In the genomic region with DNA sequence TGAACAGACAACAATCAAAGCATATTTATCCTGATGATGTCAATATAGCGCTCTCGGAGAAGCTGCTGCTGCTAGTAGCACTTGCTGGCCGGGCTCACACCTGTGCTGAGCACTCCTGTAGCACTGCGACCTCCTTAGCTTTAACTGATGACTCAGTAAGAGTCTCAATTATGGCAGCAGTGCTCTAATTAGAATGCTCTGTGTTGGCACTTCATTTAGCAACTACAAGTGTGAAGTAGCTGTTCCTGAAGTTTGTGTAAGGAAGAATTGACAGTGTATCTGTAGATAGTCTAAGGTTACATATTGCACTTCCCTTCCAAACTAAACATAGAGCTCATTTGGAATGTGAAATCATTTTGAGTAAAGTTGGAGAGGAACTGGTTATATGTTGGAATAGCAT, we compare ENCODE assay signal across 30 mouse cellular contexts. TPM values are rescaled to one million over a fixed set of nuclear protein-coding genes. Genes with fewer than 3 reads are reported as not detected.
DNase-seq lines count a peak whose midpoint lies in the region; ATAC-seq and TF ChIP-seq lines count a peak whose summit lies in the region.
"Had no signal": no experiment of that assay in that cellular context is flagged by ENCODE, and none has a peak within 500 bp of the region (broad histone marks: within the 10 kb centered on the region; RNA-seq: fewer than 3 reads in every experiment).

No protein-coding gene starts in this region.

- peak overlapping the region; percentile 30; the same call in 1 of the 2 replicates for H3K27ac ChIP-seq in liver, postnatal 0 days (ENCODE audit: low read depth)
- no peak overlapping the region; the same call in 1 of the 2 replicates for H3K27ac ChIP-seq in liver, embryonic 12.5 days
- 0 out of 2 replicates have a peak overlapping the region, but pooled peaks have one; percentile 24 for H3K27ac ChIP-seq in bone marrow, adult 2 months (ENCODE audit: control insufficient read depth, insufficient read depth, low read depth, low read length, poor library complexity)
- H3K27ac ChIP-seq: forebrain, embryonic 15.5 days; hindbrain, embryonic 10.5 days; hindbrain, embryonic 15.5 days; kidney, postnatal 0 days; limb, embryonic 13.5 days; midbrain, embryonic 13.5 days; stomach, embryonic 15.5 days had no signal

- peak; percentile 17 to 46 for DNase-seq in frontal cortex, adult 2 months (ENCODE audit: extremely low spot score in 1 of 2, low spot score in 1 of 2)
- no peak for DNase-seq in frontal cortex, postnatal 14 days (ENCODE audit: low spot score in 2 of 2)
- no peak for DNase-seq in liver, postnatal 0 days
- peak; percentile 8 for DNase-seq in brain, embryonic 14.5 days (ENCODE audit: low read depth)
- no peak for DNase-seq in cerebellum, postnatal 10 days
- DNase-seq: adrenal gland, postnatal 25 days; cerebellum, adult 8-10 months; cerebellum, postnatal 36 days; gastrocnemius, postnatal 10 days; heart, postnatal 14 days; kidney, adult 8-10 months; kidney, postnatal 4 days; layer of hippocampus, postnatal 36 days; lung, adult 18-20 months; lung, postnatal 4 days; thymus, postnatal 25 days had no signal

- no peak for ATAC-seq in liver, postnatal 0 days
- no peak for ATAC-seq in liver, embryonic 12.5 days
- ATAC-seq: CD4-positive, CD25-positive, alpha-beta regulatory T cell, adult 4 months; forebrain, embryonic 15.5 days; inflammation-experienced regulatory T-cells, adult 6 months; lung, postnatal 0 days; midbrain, embryonic 13.5 days had no signal

- no peak overlapping the region for H3K9ac ChIP-seq in liver, postnatal 0 days (replicated peaks)
- H3K9ac ChIP-seq in liver, embryonic 12.5 days, result no peak overlapping the region
- H3K9ac ChIP-seq: forebrain, embryonic 15.5 days; hindbrain, embryonic 15.5 days; limb, embryonic 13.5 days; midbrain, embryonic 13.5 days; stomach, embryonic 15.5 days had no signal

- peak overlapping the region; percentile 40 for H3K4me2 ChIP-seq in liver, postnatal 0 days (ENCODE audit: low read depth, low read length)
- H3K4me2 ChIP-seq in liver, embryonic 12.5 days, result no peak overlapping the region
- H3K4me2 ChIP-seq: forebrain, embryonic 15.5 days; hindbrain, embryonic 15.5 days; limb, embryonic 13.5 days; liver, embryonic 11.5 days; midbrain, embryonic 13.5 days; stomach, embryonic 15.5 days had no signal

- WGBS in liver, postnatal 0 days (ENCODE audit: insufficient replicate concordance), result 85% methylated on average over 4 of the region's 4 CpGs
- 89% methylated on average over 4 of the region's 4 CpGs for WGBS in liver, embryonic 12.5 days (ENCODE audit: insufficient replicate concordance)
- 89% methylated on average over 4 of the region's 4 CpGs for WGBS in bone marrow, adult 2 months

- peaks cover 17% of the 10 kb centered on the region; the same call in 1 of the 2 replicates for H3K36me3 ChIP-seq in liver, postnatal 0 days (replicated peaks; ENCODE audit: insufficient read depth, low read length)
- peaks cover 58% of the 10 kb centered on the region for H3K36me3 ChIP-seq in liver, embryonic 12.5 days
- H3K36me3 ChIP-seq: forebrain, embryonic 15.5 days; hindbrain, embryonic 15.5 days; midbrain, embryonic 13.5 days had no signal

- no peaks in the 10 kb centered on the region for H3K27me3 ChIP-seq in liver, postnatal 0 days (ENCODE audit: insufficient read depth, low read length)
- no peaks in the 10 kb centered on the region for H3K27me3 ChIP-seq in liver, embryonic 12.5 days (replicated peaks)
- H3K27me3 ChIP-seq: forebrain, embryonic 15.5 days; hindbrain, embryonic 15.5 days; limb, embryonic 13.5 days; megakaryocyte, embryonic 14.5 days; midbrain, embryonic 13.5 days; stomach, embryonic 15.5 days had no signal

- no peaks in the 10 kb centered on the region for H3K9me3 ChIP-seq in liver, postnatal 0 days (ENCODE audit: low read length)
- no peaks in the 10 kb centered on the region for H3K9me3 ChIP-seq in liver, embryonic 12.5 days (replicated peaks)
- H3K9me3 ChIP-seq: forebrain, embryonic 15.5 days; hindbrain, embryonic 10.5 days; hindbrain, embryonic 15.5 days; limb, embryonic 13.5 days; megakaryocyte, embryonic 14.5 days; midbrain, embryonic 13.5 days; stomach, embryonic 15.5 days had no signal

- no peak for TF ChIP-seq POLR2A in bone marrow, adult 2 months (IDR thresholded peaks at IDR 0.05; ENCODE audit: borderline replicate concordance, control insufficient read depth, low read depth, low read length)
- TF ChIP-seq POLR2A in brain, embryonic 14.5 days (IDR thresholded peaks at IDR 0.05; ENCODE audit: borderline replicate concordance, extremely low read depth, insufficient read depth, insufficient read length, poor library complexity, severe bottlenecking), result no peak

- peaks cover 47% of the 10 kb centered on the region for H3K4me1 ChIP-seq in liver, postnatal 0 days (ENCODE audit: insufficient read depth)
- H3K4me1 ChIP-seq in liver, embryonic 12.5 days, result peaks cover 82% of the 10 kb centered on the region
- H3K4me1 ChIP-seq in bone marrow, adult 2 months (ENCODE audit: control insufficient read depth, insufficient read depth, low read length), result no peaks in the 10 kb centered on the region; the same call in 1 of the 2 replicates
- H3K4me1 ChIP-seq: hindbrain, embryonic 10.5 days; hindbrain, embryonic 15.5 days; midbrain, embryonic 13.5 days; stomach, embryonic 15.5 days had no signal

- no peak overlapping the region for H3K4me3 ChIP-seq in liver, postnatal 0 days (ENCODE audit: low read depth, low read length)
- no peak overlapping the region for H3K4me3 ChIP-seq in liver, embryonic 12.5 days
- no peak overlapping the region for H3K4me3 ChIP-seq in bone marrow, adult 2 months (replicated peaks; ENCODE audit: control insufficient read depth, low read depth, low read length)
- H3K4me3 ChIP-seq: forebrain, embryonic 15.5 days; hindbrain, embryonic 10.5 days; hindbrain, embryonic 15.5 days; limb, embryonic 13.5 days; megakaryocyte, embryonic 14.5 days; midbrain, embryonic 13.5 days; stomach, embryonic 15.5 days had no signal

- no peak for TF ChIP-seq CTCF in liver, postnatal 0 days (IDR thresholded peaks at IDR 0.05; ENCODE audit: low read depth)
- no peak for TF ChIP-seq CTCF in bone marrow, adult 2 months (IDR thresholded peaks at IDR 0.05; ENCODE audit: control insufficient read depth, insufficient read depth, low read length)
- TF ChIP-seq CTCF in brain, embryonic 14.5 days (IDR thresholded peaks at IDR 0.05; ENCODE audit: borderline replicate concordance, extremely low read depth, insufficient read depth, insufficient read length), result no peak

- TF ChIP-seq EP300 in liver, postnatal 0 days (IDR thresholded peaks at IDR 0.05; ENCODE audit: low read depth), result no peak

RNA-seq across cellular contexts. Expression of a gene that starts 14.7 kb away (rescaled TPM):
- 39.5 TPM in 2 replicates for polyA plus RNA-seq in frontal cortex, adult 2 months (2012; rRNA removed)
- polyA plus RNA-seq in liver, postnatal 0 days (2015; fragmentation: Nextera tagmentation; extraction: Ambion mirVana), result 33.6 and 37.3 TPM in 2 replicates
- polyA plus RNA-seq in liver, embryonic 12.5 days (2016; fragmentation: Nextera tagmentation; extraction: Ambion mirVana), result 109 and 111 TPM in 2 replicates
- 23.7 and 25.6 TPM in 2 replicates for polyA plus RNA-seq in bone marrow, adult 2 months (2011; ENCODE audit: insufficient read depth, insufficient read length, low replicate concordance, missing spikeins)
- polyA plus RNA-seq in brain, embryonic 14.5 days (2012; rRNA removed), result 53.5 and 59.4 TPM in 2 replicates

Comparison
In these comparisons a context has a peak if more than half of its experiments do, and no peak if none do; other contexts are left out.
1. DNase-seq: peak in frontal cortex, adult 2 months (2 of 2) and brain, embryonic 14.5 days (single experiment); none in frontal cortex, postnatal 14 days (0 of 2), liver, postnatal 0 days (single experiment) and cerebellum, postnatal 10 days (0 of 2).